Mouse (Mus musculus): ENCODE results near the gene Uba2. TPM values are rescaled to one million over a fixed set of nuclear protein-coding genes. Genes with fewer than 3 reads are reported as not detected.
A peak's percentile ranks its signal among the peaks of the same experiment; 100 is the strongest.

The Uba2 gene
- polyA plus RNA-seq, 1 experiment from 2014 or later = 197 TPM

DNA sequence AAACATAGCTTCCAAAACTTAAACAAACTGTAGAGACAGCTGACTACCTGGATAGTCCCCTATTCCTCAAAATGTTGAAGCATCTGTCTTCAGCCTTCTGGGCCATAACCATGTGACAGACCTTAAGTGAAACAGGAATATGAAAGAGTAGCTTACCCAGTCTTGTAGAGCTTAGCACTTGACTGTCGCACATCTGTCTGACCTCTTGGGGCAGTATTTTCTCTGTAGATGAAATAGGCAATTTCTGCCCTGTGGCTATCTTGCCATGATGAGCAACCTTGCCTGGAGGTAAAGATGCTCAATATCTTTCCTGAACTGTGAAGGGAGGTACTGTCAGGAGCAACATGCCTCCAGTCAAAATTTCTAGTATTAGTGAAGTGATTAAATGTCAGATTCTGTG is 2.9 kb upstream of the Uba2 start:
- Histone ChIP-seq H3K27me3 (replicated peaks; ENCODE audit: control insufficient read depth, insufficient read depth, low read length) (no peaks in the 10 kb centered on the region), H3K9ac (replicated peaks; ENCODE audit: low read depth, low read length) (no peak overlapping the region), H3K36me3 (ENCODE audit: control insufficient read depth, insufficient read depth) (no peaks in the 10 kb centered on the region), H3K27ac (ENCODE audit: low read length) (no peak overlapping the region), H3K4me2 (ENCODE audit: low read length) (no peak overlapping the region), H3K4me3 (replicated peaks; ENCODE audit: low read length) (no peak overlapping the region), H3K4me1 (replicated peaks; ENCODE audit: control insufficient read depth, insufficient read depth, low read length) (peaks cover 8% of the 10 kb centered on the region), H3K9me3 (ENCODE audit: control insufficient read depth, low read length) (no peaks in the 10 kb centered on the region)
- no peak for ATAC-seq
- WGBS = 77% methylated on average over 1 of the region's 1 CpGs

DNA sequence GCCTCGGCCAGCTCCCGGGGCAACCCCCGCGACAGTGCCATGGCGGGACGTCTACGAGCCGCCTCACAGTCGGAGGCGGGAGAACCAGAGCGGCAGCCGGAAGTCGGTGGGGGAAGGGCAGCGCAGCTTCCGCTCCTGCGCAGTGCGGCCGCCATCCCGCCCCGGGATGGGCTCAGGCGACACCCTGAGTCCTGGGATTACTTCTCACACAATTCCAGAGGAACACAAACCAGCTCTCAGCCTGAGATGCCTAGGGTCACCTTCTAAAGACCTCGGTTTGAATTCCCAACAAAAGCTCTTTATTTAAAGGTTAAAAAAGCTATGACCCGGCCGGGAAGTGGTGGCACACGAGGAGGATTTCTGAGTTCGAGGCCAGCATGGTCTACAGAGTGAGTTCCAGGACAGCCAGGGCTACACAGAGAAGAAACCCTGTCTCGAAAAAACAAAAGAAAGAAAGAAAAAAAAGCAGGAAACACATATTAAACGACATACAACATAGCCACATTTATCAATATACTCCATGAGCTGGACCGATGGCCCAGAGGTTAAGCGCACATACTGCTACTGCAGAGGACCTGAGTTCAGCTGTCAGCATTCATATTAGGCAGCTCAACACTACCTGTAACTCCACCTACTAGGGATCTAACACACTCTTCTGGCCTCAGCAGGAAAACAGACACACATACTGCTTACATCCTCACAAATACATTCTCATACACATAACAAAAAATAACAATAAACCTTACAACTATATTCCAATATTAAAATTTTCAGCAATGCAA is 738 bp downstream of the Uba2 start:
- Histone ChIP-seq H3K4me3 (replicated peaks; ENCODE audit: low read length) (peak overlapping the region; percentile 96), H3K4me2 (ENCODE audit: low read length) (peak overlapping the region; percentile 98), H3K36me3 (ENCODE audit: control insufficient read depth, insufficient read depth) (peaks cover 8% of the 10 kb centered on the region), H3K9me3 (ENCODE audit: control insufficient read depth, low read length) (no peaks in the 10 kb centered on the region), H3K4me1 (replicated peaks; ENCODE audit: control insufficient read depth, insufficient read depth, low read length) (peaks cover 17% of the 10 kb centered on the region), H3K9ac (replicated peaks; ENCODE audit: low read depth, low read length) (peak overlapping the region; percentile 95), H3K27me3 (replicated peaks; ENCODE audit: control insufficient read depth, insufficient read depth, low read length) (no peaks in the 10 kb centered on the region), H3K27ac (ENCODE audit: low read length) (peak overlapping the region; percentile 83)
- WGBS = 8% methylated on average over 30 of the region's 30 CpGs
- ATAC-seq = peak; percentile 98

DNA sequence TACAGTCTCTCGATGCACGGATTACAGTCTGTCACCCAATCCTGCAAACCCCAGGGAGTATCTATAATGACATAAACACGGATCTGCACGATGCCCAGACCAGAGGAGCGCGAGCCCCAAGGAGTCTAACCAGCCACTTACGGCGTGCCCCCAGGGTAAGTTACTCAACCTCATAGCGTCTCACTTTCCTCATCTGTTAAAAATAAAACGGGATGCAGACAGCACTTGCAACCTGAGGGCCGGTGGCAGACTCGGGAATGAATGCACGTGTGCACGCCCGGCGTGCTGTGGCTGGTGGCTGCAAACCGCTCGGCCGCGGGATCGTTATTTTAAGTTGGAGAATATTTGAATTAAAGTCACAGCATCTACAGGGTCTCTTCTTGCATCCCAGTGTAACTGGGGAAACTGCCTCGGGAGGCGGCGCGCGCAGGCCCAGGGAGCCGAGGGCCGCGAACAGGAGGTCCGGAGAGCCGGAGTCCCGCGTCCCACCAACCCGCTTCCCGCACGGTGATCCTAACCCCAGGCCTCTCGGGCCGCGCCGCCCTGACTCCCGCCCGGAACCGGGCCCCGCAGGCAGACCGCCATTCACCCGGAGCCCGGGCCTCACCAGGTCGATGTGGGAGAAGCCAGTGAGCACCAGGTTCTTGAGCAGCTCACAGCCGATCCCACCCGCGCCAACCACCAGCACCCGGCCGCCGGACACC is 1.5 kb downstream of the Uba2 start:
- peak overlapping the region; percentile 83 for H3K27ac ChIP-seq (ENCODE audit: low read length)
- peak; percentile 78 for ATAC-seq
- WGBS = under 1% methylated on average over 54 of the region's 54 CpGs
- peaks cover 15% of the 10 kb centered on the region for H3K36me3 ChIP-seq (ENCODE audit: control insufficient read depth, insufficient read depth)
- peak overlapping the region; percentile 98 for H3K4me2 ChIP-seq (ENCODE audit: low read length)
- peaks cover 17% of the 10 kb centered on the region for H3K4me1 ChIP-seq (replicated peaks; ENCODE audit: control insufficient read depth, insufficient read depth, low read length)
- H3K9ac ChIP-seq (replicated peaks; ENCODE audit: low read depth, low read length) = peak overlapping the region; percentile 95
- H3K9me3 ChIP-seq (ENCODE audit: control insufficient read depth, low read length) = no peaks in the 10 kb centered on the region
- peak overlapping the region; percentile 96 for H3K4me3 ChIP-seq (replicated peaks; ENCODE audit: low read length)
- no peaks in the 10 kb centered on the region for H3K27me3 ChIP-seq (replicated peaks; ENCODE audit: control insufficient read depth, insufficient read depth, low read length)

DNA sequence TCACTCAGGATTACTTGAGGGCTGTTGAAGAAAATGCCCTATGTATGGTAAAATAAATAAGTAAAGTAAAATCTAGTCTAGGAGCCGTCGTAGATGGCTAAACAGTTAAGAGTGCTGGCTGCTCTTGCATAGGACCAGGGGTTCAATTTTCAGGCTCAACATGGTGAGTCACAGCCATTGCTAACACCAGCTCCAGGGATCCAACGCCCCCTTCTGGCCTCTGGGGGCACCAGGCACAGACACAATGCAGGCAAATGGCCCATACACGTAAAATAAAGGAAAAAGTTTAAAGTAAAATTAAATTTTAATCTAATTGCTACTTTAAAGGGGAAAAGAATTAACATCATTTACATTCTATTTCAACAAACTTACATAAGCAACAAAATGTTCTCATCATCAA is 2.5 kb downstream of the Uba2 start:
- Histone ChIP-seq H3K4me2 (ENCODE audit: low read length) (peak overlapping the region; percentile 6; the same call in 1 of the 2 replicates), H3K27me3 (replicated peaks; ENCODE audit: control insufficient read depth, insufficient read depth, low read length) (no peaks in the 10 kb centered on the region), H3K9me3 (ENCODE audit: control insufficient read depth, low read length) (no peaks in the 10 kb centered on the region), H3K4me1 (replicated peaks; ENCODE audit: control insufficient read depth, insufficient read depth, low read length) (peaks cover 17% of the 10 kb centered on the region), H3K36me3 (ENCODE audit: control insufficient read depth, insufficient read depth) (peaks cover 24% of the 10 kb centered on the region), H3K9ac (replicated peaks; ENCODE audit: low read depth, low read length) (no peak overlapping the region), H3K27ac (ENCODE audit: low read length) (no peak overlapping the region), H3K4me3 (replicated peaks; ENCODE audit: low read length) (no peak overlapping the region)
- 45% methylated on average over 4 of the region's 4 CpGs for whole genome bisulfite sequencing
- no peak for ATAC-seq

DNA sequence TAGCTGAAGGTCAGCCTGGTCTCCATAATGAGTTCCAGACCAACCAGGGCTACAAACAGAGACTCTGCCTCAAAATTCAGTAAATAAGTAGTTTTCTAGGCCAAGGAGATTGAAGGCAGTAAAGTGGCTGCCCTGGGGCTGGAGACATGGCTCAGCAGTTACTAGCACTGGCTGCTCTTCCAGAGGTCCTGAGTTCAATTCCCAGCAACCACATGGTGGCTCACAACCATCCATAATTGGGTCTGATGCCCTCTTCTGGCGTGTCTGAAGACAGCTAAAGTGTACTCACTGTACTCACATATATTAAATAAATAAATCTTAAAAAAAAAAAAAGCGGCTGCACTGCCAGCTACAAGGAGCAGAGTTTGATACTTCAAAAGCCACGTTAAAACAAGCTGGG is 3.4 kb downstream of the Uba2 start:
- Histone ChIP-seq H3K27me3 (replicated peaks; ENCODE audit: control insufficient read depth, insufficient read depth, low read length) (no peaks in the 10 kb centered on the region), H3K9ac (replicated peaks; ENCODE audit: low read depth, low read length) (no peak overlapping the region), H3K36me3 (ENCODE audit: control insufficient read depth, insufficient read depth) (peaks cover 31% of the 10 kb centered on the region), H3K4me1 (replicated peaks; ENCODE audit: control insufficient read depth, insufficient read depth, low read length) (peaks cover 17% of the 10 kb centered on the region), H3K9me3 (ENCODE audit: control insufficient read depth, low read length) (no peaks in the 10 kb centered on the region), H3K4me2 (ENCODE audit: low read length) (no peak overlapping the region), H3K4me3 (replicated peaks; ENCODE audit: low read length) (no peak overlapping the region), H3K27ac (ENCODE audit: low read length) (no peak overlapping the region)
- 71% methylated on average over 3 of the region's 3 CpGs for WGBS
- ATAC-seq = no peak

DNA sequence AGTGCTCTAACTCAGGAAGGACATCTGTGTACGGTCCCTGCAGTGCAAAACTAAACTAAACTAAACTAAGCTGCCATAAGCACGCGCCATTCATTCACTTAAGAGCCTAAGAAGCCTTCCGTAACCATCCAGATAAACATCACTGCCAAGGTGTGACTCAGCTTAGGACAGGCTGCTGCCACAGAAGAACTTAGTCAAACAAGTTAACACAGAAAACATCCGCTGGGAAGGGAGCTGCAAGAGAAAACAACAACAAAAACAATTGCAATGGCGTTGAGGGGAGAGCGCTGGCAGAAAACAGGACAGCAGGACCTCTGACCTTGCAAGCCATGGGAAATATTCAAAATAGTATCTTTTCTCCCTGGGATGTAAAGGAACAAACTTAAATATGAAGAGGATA is 4.7 kb downstream of the Uba2 start:
- Histone ChIP-seq H3K4me3 (replicated peaks; ENCODE audit: low read length) (no peak overlapping the region), H3K4me1 (replicated peaks; ENCODE audit: control insufficient read depth, insufficient read depth, low read length) (peaks cover 17% of the 10 kb centered on the region), H3K27me3 (replicated peaks; ENCODE audit: control insufficient read depth, insufficient read depth, low read length) (no peaks in the 10 kb centered on the region), H3K9ac (replicated peaks; ENCODE audit: low read depth, low read length) (no peak overlapping the region), H3K27ac (ENCODE audit: low read length) (no peak overlapping the region), H3K9me3 (ENCODE audit: control insufficient read depth, low read length) (no peaks in the 10 kb centered on the region), H3K36me3 (ENCODE audit: control insufficient read depth, insufficient read depth) (peaks cover 41% of the 10 kb centered on the region), H3K4me2 (ENCODE audit: low read length) (no peak overlapping the region)
- 94% methylated on average over 7 of the region's 7 CpGs for WGBS
- ATAC-seq = no peak

DNA sequence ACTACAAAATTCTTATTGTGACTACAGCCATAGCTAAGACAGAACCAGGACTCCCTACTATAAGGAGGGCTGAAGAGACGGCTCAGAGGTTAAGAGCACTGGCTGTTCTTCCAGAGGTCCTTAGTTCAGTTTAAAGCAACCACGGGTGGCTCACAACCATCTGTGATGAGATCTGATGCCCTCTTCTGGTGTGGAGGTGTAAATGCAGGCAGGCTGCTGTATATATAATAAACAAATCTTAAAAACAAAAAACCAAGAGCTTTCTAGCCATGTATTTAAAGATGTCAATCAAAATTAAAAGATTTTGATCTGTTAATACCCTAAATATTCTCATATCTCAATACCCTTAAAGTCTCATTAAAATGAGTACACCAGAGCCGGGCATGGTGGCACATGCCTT is 10.2 kb downstream of the Uba2 start:
- H3K4me3 ChIP-seq (replicated peaks; ENCODE audit: low read length) = no peak overlapping the region
- no peaks in the 10 kb centered on the region for H3K4me1 ChIP-seq (replicated peaks; ENCODE audit: control insufficient read depth, insufficient read depth, low read length)
- no peak overlapping the region for H3K27ac ChIP-seq (ENCODE audit: low read length)
- no peak overlapping the region for H3K9ac ChIP-seq (replicated peaks; ENCODE audit: low read depth, low read length)
- no peak for ATAC-seq
- H3K27me3 ChIP-seq (replicated peaks; ENCODE audit: control insufficient read depth, insufficient read depth, low read length) = no peaks in the 10 kb centered on the region
- peaks cover 72% of the 10 kb centered on the region for H3K36me3 ChIP-seq (ENCODE audit: control insufficient read depth, insufficient read depth)
- H3K9me3 ChIP-seq (ENCODE audit: control insufficient read depth, low read length) = no peaks in the 10 kb centered on the region
- WGBS = 88% methylated on average over 3 of the region's 3 CpGs
- no peak overlapping the region for H3K4me2 ChIP-seq (ENCODE audit: low read length)

DNA sequence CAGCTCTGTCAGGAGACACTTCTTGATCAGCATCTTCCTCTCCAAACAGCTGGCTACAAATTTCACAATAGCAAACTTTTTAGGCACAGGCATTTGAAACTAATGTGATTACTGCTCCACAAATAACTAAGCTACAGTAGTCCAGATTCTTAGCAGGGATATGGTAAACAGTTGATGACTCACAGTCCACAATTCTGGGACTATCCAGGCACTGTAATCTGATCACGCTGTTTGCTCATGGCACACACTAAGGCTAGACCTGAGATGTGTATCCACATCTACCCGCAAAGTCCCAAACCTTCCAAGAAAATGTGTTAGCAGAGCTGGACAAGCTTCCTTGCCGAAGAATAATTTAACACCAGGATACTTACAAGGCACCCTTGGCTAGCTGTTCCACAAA is 11.4 kb downstream of the Uba2 start:
- no peaks in the 10 kb centered on the region for H3K4me1 ChIP-seq (replicated peaks; ENCODE audit: control insufficient read depth, insufficient read depth, low read length)
- no peak for ATAC-seq
- WGBS = 98% methylated on average over 3 of the region's 3 CpGs

DNA sequence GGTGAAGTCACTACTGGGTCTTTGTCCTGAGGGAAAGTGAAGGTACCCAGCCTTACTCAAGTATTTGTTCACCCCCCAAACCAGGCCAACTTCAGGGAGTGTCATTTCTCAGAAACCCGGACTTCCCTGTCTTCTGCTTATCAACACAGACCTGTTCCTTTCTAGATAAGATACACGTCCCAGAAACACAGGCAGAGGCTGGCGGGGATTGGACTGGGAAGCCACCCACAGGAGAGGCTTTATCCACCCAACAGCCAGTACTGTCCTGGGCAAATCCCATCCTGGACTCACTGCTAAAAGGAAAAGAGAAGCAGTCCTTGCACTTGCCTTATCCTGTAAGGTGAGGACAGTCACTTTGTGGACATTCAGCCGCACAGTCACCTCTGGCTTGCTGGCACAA is 22.2 kb downstream of the Uba2 start:
- peaks cover 3% of the 10 kb centered on the region; the same call in 1 of the 2 replicates for H3K9me3 ChIP-seq (ENCODE audit: control insufficient read depth, low read length)
- 90% methylated on average over 4 of the region's 4 CpGs for WGBS
- H3K27me3 ChIP-seq (replicated peaks; ENCODE audit: control insufficient read depth, insufficient read depth, low read length) = no peaks in the 10 kb centered on the region
- H3K4me3 ChIP-seq (replicated peaks; ENCODE audit: low read length) = no peak overlapping the region
- no peak for ATAC-seq
- H3K9ac ChIP-seq (replicated peaks; ENCODE audit: low read depth, low read length) = no peak overlapping the region
- H3K27ac ChIP-seq (ENCODE audit: low read length) = no peak overlapping the region
- H3K4me1 ChIP-seq (replicated peaks; ENCODE audit: control insufficient read depth, insufficient read depth, low read length) = no peaks in the 10 kb centered on the region
- H3K36me3 ChIP-seq (ENCODE audit: control insufficient read depth, insufficient read depth) = peaks cover 84% of the 10 kb centered on the region
- H3K4me2 ChIP-seq (ENCODE audit: low read length) = no peak overlapping the region

More for the DNA sequence above, 11.4 kb downstream of the Uba2 start:
- Histone ChIP-seq H3K36me3 (ENCODE audit: control insufficient read depth, insufficient read depth) (peaks cover 71% of the 10 kb centered on the region), H3K9me3 (ENCODE audit: control insufficient read depth, low read length) (no peaks in the 10 kb centered on the region), H3K4me3 (replicated peaks; ENCODE audit: low read length) (no peak overlapping the region), H3K27me3 (replicated peaks; ENCODE audit: control insufficient read depth, insufficient read depth, low read length) (no peaks in the 10 kb centered on the region), H3K27ac (ENCODE audit: low read length) (no peak overlapping the region), H3K9ac (replicated peaks; ENCODE audit: low read depth, low read length) (no peak overlapping the region), H3K4me2 (ENCODE audit: low read length) (no peak overlapping the region)

Measured in forebrain, embryonic 16.5 days (tissue).